Comparison of ENCODE assay signal across 9 mouse cellular contexts in the genomic region with DNA sequence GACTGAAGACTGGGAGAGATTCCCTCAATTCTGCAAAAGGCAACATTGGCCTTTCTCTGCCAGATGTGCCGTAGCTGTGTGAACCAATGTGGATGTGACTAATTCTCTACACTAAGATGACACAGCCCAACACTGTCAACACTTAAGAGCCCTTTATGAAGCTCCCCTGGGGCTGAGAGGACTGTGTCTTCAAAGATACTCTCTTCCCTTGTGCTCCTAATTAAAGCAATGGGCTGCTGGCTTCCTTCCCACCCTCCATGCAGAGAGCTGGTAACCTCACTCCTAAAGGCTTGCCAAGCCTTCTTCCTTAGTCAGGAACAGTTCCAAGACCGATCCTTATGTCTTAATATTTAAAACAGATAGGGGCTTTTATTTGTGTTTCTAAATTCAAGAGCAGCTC.
DNase-seq lines count a peak whose midpoint lies in the region; ATAC-seq and TF ChIP-seq lines count a peak whose summit lies in the region.
"Had no signal": no experiment of that assay in that cellular context is flagged by ENCODE, and none has a peak within 500 bp of the region (broad histone marks: within the 10 kb centered on the region; RNA-seq: fewer than 3 reads in every experiment).

No protein-coding gene starts in this region.

- no peak overlapping the region for H3K4me2 ChIP-seq in stomach, embryonic 14.5 days (replicated peaks; ENCODE audit: low read depth, low read length)
- H3K4me2 ChIP-seq in stomach, postnatal 0 days (replicated peaks; ENCODE audit: low read depth): no peak overlapping the region

- H3K4me1 ChIP-seq in heart, embryonic 10.5 days: peaks cover 5% of the 10 kb centered on the region; the same call in 1 of the 2 replicates
- H3K4me1 ChIP-seq in stomach, embryonic 14.5 days (ENCODE audit: control insufficient read depth, insufficient read depth, low read length): peaks cover 12% of the 10 kb centered on the region
- H3K4me1 ChIP-seq in stomach, postnatal 0 days (replicated peaks; ENCODE audit: control insufficient read depth, insufficient read depth): no peaks in the 10 kb centered on the region; the same call in 1 of the 2 replicates

- H3K27me3 ChIP-seq in heart, embryonic 10.5 days (ENCODE audit: insufficient read depth, poor library complexity, severe bottlenecking): no peaks in the 10 kb centered on the region
- H3K27me3 ChIP-seq in stomach, embryonic 14.5 days (ENCODE audit: control insufficient read depth, insufficient read depth, low read length): no peaks in the 10 kb centered on the region
- H3K27me3 ChIP-seq in stomach, postnatal 0 days (ENCODE audit: control insufficient read depth, insufficient read depth, low read length): no peaks in the 10 kb centered on the region

- H3K4me3 ChIP-seq in heart, embryonic 10.5 days: no peak overlapping the region
- H3K4me3 ChIP-seq in stomach, embryonic 14.5 days (ENCODE audit: low read depth, low read length): no peak overlapping the region
- no peak overlapping the region for H3K4me3 ChIP-seq in stomach, postnatal 0 days (ENCODE audit: low read depth, low read length)

- no peak overlapping the region for H3K9ac ChIP-seq in stomach, embryonic 14.5 days (replicated peaks; ENCODE audit: low read depth, low read length)
- H3K9ac ChIP-seq in stomach, postnatal 0 days (ENCODE audit: low read length): no peak overlapping the region

- no peak for TF ChIP-seq CTCF in stomach, postnatal 0 days (IDR thresholded peaks at IDR 0.05; ENCODE audit: low read depth)

- no peak overlapping the region for H3K27ac ChIP-seq in heart, embryonic 10.5 days
- peak overlapping the region; percentile 23; the same call in 1 of the 2 replicates for H3K27ac ChIP-seq in stomach, embryonic 14.5 days (ENCODE audit: low read length)
- H3K27ac ChIP-seq in stomach, postnatal 0 days (replicated peaks): no peak overlapping the region

- WGBS in heart, embryonic 10.5 days: 68% methylated on average over 2 of the region's 2 CpGs
- 60% methylated on average over 2 of the region's 2 CpGs for WGBS in stomach, embryonic 14.5 days
- WGBS in stomach, postnatal 0 days: 28% methylated on average over 2 of the region's 2 CpGs

- ATAC-seq in stomach, embryonic 14.5 days (ENCODE audit: insufficient number of reproducible peaks, insufficient read depth, low FRiP score, low read depth): no peak
- ATAC-seq in stomach, postnatal 0 days (ENCODE audit: low FRiP score, low TSS enrichment): no peak

- TF ChIP-seq EP300 in stomach, postnatal 0 days (optimal IDR thresholded peaks at IDR 0.05): no peak

- DNase-seq in heart, adult 8-10 months (ENCODE audit: low spot score): peak; percentile 57
- DNase-seq in heart, embryonic 10.5 days (ENCODE audit: low spot score): no peak
- DNase-seq in stomach, postnatal 0 days (ENCODE audit: low spot score): no peak
- peak; percentile 11 for DNase-seq in layer of hippocampus, adult 9-10 months (ENCODE audit: low spot score)
- no peak for DNase-seq in thymus, postnatal 14 days
- no peak for DNase-seq in thymus, postnatal 0 days (ENCODE audit: low spot score)
- DNase-seq in B cell, adult 2 months: no peak

- no peaks in the 10 kb centered on the region for H3K9me3 ChIP-seq in heart, embryonic 10.5 days
- H3K9me3 ChIP-seq in stomach, embryonic 14.5 days (ENCODE audit: control insufficient read depth, low read depth, low read length): no peaks in the 10 kb centered on the region
- no peaks in the 10 kb centered on the region for H3K9me3 ChIP-seq in stomach, postnatal 0 days (ENCODE audit: control insufficient read depth, low read length)
- H3K9me3 ChIP-seq: G1E had no signal

- H3K36me3 ChIP-seq in heart, embryonic 10.5 days: no peaks in the 10 kb centered on the region
- no peaks in the 10 kb centered on the region for H3K36me3 ChIP-seq in stomach, embryonic 14.5 days (ENCODE audit: control insufficient read depth, insufficient read depth, low read length)
- H3K36me3 ChIP-seq in stomach, postnatal 0 days (ENCODE audit: control insufficient read depth, insufficient read depth, low read length): no peaks in the 10 kb centered on the region
- H3K36me3 ChIP-seq: G1E had no signal

Comparison
In these comparisons a context has a peak if more than half of its experiments do, and no peak if none do; other contexts are left out.
1. DNase-seq: peak in heart, adult 8-10 months (single experiment) and layer of hippocampus, adult 9-10 months (single experiment); none in heart, embryonic 10.5 days (single experiment), stomach, postnatal 0 days (single experiment), thymus, postnatal 14 days (single experiment), thymus, postnatal 0 days (single experiment) and B cell, adult 2 months (0 of 2).